Mouse (Mus musculus): ENCODE results near the gene Lmbr1. TPM values are rescaled to one million over a fixed set of nuclear protein-coding genes. Genes with fewer than 3 reads are reported as not detected.
"Not testable (repeated sequence)": the region's sequence is repeated elsewhere in the genome, so short reads cannot be mapped to it uniquely, and the experiment has no call there.

The Lmbr1 gene
- total RNA-seq (2021): 10 to 100 TPM; 14.3 to 15.2 TPM
- long read RNA-seq, experiment 1, full-length matches to known transcripts: 4 of 7 reads
- long read RNA-seq, experiment 1, partial matches to known transcripts: 0 of 7 reads
- long read RNA-seq, experiment 1, other reads (novel, unspliced or antisense): 3 of 7 reads
- long read RNA-seq, experiment 2, full-length matches to known transcripts: 3 of 5 reads
- long read RNA-seq, experiment 2, partial matches to known transcripts: 0 of 5 reads
- long read RNA-seq, experiment 2, other reads (novel, unspliced or antisense): 2 of 5 reads

DNA sequence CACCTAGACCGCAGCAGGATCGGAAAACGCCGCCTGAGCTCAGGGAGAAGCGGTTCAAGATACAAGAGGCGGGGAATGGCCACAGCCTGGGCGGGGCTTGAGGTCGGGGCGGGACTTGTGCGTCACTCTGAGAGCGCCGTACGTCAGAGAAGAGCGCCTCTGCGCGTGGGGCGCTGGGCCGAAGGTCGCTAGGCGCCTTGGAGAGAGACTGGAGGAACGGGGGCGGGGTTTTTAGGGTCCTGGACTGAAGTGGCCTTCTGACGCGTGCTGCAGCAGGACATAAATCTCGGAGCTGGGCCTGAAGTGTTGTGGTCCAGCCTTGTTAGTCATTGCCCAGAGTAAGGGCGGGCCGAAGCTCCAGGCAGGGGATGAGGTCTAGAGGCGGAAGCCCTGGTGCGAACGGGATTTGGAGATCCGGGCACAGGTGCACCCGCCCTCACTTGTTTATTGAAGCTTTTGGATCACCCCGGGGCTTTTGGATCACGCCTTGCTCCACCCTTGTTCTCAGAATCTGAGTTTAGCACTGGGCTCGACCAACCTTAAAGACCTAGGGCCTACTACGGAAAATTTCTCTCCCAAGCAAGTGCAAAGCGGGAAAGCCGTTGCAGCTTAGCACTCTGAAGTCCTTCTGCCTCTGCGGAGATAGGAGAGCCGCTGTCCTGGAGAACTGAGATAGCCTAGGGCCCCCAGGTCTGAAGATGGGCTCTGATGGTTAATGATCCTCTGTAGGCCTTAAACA, at the start of gene Lmbr1:
Gene Lmbr1 (minus strand): TSS at position 93 of the 739 bp plus-strand sequence.
- peak; percentile 94 to 99 for DNase-seq

DNA sequence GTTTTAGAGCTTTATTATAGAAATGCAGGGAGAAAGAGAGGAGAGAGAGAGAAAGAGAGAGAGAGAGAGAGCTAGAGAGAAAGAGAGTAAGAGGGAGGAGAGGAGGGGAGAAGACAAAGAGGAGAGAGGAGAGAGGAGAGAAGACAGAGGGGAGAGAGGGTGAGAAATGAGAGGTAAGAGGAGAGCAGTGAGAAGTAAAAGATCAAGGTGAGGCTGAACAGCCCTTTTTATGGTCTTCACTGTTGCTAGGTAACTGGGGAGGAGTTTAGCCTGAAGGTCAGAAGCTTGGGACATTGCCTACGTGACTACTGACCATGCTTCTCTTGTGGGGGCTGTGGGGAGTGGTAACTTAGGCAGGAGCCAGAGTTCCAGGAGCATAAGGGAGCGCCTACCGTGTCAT, 45.1 kb upstream of the Lmbr1 start:
- DNase-seq: not testable (repeated sequence)

DNA sequence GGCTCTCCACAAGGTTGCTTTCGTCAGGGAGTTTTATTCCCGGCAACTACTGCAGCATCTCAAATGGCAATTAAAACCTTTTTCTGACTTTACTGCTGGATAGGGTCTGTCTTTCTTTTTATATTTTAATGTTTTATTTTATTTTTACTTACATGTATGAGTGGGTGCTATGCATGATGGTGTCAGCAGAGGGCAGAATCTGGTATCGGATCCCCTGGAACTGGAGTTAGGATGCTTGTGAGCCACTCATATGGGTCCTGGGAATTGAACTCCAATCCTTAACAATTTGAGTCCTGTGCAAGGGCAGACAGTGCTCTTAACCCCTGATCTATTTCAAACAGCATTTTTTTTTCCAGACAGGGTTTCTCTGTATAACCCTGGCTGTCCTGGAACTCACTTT, 34.9 kb upstream of the Lmbr1 start:
- no peak for DNase-seq

DNA sequence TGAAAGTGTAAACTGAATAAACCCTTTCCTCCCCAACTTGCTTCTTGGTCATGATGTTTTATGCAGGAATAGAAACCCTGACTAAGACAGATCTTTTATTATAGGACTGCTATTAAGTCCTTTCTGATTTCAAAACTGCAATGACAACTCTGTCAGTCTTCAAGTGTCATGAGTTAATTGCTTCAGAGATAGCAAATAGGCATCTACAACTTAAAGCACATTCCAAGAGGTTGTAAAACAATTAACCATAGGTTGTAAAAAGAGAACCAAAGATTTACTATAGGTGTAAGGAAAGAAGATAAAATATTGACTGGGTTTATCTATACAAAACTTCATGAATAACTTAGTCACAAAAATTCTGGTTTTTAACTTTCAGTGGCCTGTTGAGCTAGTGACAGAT, 32.7 kb upstream of the Lmbr1 start:
- no peak for DNase-seq

DNA sequence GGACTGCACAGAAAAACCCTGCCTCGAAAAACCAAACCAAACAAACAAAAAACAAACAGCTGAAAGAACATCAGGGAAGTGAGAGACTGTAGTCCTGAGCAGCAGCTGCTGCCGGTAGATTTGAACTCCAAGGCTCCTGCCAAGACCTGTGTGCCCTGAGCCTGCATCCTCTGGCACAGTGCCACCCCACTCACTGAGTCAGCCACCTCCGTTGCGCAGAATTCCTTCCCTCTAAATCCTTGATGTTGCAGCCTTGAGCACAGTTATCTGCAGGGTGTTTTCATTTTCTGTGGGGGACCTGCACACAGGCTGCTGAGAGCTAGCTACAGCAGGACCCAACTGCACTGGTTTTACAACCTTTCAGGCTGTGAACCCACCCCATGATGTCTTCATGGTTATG, 20.2 kb upstream of the Lmbr1 start:
- DNase-seq: no peak

DNA sequence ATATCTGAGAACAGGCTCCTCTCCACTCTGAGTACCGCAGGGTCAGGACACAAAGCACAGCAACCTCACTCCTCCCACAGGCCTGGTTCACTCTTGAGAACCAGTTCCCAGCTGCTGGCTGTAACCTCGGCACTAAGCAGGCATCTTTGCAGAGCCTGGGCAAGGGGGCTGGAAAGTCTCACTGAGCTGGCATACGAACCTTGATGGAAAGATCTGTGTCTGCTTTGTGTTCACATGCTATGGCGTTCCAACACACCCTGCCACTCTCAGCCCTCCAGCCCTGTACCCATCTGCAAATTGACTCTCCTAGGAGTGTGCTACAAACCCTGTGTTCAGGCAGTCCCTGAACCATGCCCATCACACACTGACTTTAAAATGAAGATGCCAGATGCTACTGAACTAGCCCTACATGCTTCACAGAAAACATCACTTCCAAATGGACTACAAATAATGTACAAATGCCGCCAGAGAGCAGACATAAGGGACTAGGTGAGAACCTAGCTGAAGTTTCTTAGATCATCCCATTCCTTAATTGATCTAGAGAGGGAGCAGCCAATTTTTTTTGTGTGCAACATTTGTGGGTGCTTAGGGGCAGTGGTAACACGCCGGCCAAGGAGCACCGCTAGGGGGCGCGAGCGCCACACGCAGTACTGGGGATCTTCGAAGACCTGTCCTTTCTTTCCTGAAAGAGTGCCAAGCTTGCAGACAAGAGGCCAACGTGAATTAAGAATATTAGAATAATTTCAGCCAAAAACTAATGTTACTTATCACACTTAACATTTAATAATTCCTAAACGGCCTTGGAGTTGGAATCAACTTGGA, 11.0 kb upstream of the Lmbr1 start:
- peak; percentile 77 to 90 for DNase-seq

DNA sequence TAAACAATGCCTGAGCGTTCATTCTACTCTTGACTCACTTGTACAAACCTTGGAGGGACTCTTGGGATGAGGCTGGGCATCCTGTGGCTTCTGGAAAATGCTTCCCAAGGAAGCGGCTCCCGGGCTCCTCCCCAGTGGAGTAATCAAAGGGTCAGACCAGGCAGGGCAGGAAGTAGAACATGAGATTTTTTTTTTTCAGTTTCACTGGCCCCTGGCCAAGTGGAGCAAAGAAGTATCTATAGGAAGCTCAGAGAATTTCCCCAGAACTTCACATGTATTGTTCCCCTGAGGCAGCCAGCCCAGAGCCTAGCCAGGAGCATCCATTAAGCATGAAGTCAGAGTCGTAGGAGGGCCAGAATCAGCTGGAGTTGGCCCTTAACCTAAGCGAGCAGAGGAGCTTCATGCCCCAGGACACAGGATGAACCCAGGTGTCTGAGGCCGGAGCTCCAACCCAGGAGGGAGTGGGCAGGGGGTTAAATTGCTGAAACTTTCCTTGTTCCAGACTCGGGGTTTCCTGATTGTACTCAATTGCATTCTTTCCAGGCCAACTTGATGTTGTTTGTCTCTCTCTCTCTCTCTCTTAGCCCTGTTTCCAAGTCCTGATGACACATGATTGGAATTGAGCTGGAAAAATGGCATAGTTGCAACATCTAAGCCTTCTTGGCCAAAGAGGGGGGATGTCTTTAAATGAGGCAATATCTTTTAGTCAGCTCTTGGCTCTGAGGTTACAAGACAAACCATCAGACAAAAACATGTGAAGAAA, 10.2 kb upstream of the Lmbr1 start:
- peak; percentile 67 to 76 for DNase-seq

DNA sequence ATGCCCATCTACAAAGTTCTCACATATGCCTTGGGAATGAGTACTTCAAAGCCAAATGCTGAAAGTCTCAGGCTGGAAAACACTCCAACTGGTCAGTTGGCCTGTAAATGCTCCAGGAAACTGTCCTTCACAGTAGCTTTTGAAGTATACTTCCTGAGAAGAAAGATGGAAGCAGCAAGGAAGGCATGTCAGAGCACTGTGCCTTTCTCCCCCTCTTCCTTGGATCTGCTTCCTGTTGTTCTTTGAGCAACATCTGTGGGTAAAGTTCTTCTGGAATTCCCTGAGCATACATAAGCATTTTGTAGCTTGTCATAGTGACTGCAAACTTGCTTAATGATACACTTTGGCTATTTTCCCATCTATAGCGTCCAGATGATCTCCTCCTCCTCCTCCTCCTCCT, 9.4 kb upstream of the Lmbr1 start:
- peak in 1 of 2 experiments; percentile 14 for DNase-seq

DNA sequence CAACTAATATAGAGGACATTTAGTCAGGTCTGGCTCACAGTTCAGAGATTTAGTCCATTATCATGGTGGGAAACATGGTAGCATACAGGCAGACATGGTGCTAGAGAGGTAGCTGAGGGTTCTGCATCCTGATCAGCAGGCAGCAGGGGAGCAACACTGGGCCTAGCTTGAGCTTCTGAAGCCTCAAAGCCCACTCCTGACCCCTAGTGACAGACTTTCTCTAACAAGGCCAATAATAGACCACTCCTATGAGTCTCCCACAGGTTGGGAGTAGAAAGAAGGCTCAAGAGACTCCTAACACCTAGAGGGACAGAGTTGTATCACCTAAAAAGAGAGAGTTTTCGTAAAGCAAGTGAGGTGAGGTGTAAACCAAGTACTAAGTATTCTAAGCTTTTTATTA, 4.6 kb upstream of the Lmbr1 start:
- DNase-seq: no peak

DNA sequence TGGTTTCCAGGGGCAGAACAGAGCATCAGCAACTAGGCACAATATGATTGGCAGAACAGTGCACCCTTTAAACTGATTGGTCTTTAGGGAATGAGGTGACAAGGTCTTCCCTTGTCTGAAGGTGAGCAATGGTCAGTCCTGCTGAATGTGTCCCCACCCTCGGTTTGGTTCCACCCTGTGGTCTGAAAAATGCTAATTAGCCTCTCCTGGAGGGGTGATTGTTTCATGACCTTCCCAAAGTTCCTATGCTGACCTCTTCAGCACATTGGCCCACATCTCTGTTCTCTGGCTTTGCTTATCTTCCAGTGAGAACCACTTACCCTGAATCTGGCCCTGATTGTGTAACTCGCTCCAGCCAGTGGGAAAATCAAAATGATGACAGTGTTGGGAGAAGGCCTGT, 1.9 kb upstream of the Lmbr1 start:
- DNase-seq: no peak

DNA sequence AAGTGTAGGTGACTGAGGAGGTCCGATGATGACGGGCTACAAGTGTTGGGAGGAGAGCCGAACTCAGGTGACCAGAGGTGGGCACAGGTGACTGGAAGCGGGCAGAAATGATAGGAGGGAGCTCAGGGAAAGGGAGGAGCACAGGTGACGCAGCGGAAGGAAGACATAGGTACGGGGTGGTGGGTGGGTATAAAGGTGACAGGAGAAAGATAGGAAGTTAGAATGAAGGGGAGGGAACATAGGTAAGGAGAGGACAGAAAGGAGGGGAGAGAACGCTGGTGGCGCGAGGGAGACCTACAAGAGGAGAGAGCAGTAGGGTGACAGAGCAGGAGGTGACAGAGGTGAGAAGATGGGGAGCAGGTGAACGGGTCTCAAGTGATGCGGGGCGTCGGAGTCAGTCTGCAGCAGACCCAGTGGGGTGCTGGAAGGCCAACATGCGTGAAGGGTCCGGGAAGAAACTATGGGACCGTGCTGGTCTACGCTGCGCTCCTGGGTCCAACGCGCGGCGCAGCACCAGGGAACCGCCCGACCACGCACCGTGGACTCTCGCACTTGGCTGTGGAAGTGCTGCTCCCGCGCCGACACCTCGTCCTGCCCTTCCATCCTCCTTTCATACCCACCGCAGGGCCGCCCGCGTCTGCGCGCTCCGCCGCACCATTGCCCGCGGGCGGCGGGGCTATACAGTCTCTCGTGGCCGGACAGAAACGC, 446 bp downstream of the Lmbr1 start:
- peak; percentile 9 to 11 for DNase-seq

DNA sequence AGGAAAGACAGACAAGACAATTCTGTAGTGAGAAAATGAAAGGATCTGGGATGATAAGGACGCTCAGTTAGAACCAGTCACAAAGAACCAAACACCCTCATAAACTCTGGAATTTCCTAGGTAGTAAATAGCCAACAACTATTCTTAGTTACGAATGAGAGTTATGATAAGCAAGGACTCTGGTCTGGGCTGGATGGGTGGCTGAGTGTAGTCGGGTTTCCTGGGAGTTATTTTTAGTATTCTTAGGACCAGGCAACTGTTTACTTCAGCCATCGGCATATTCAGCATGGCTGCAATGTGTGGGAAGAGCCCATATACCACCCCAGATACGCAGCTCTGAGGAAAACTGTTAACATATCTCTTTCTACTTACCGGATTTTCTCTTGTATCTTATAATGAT, 14.7 kb downstream of the Lmbr1 start:
- peak; percentile 23 to 38 for DNase-seq

DNA sequence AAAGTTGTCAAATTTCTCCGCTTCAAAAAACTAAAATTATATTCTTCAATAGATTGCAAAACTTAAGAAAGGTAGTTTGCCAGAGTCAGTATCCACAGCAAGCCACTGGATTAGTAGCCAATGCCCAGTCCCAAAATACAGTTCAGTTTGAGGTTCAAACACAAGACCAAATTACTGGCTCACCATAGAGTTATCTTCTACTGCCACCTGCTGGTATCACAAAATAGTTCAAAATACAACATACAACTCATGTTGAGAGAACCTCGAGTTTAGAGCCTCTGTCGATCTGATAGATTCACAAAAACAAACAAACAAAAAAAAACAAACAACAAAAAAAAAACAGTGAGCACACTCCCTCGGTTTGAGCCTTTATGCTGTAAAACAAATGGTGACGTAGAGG, 42.4 kb downstream of the Lmbr1 start:
- peak; percentile 2 to 48 for DNase-seq

DNA sequence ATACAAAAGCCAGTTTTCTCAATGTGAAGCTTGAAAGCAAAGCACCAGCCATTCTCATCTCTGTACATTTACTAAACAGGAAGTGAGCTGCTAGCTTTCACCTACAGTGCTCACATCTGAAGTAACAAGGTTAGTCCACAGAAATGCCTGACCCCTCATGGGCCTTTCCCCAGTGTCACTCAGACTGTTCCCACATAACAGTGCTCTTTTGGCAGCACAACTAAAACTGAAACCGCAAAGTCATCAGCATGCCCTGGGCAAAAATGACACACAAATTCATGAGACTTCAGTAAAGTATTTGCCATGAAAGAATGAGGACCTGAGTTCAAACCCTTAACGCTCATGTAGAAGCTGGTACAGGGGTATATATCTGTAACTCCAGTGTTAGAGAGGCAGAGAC, 55.7 kb downstream of the Lmbr1 start:
- no peak for DNase-seq

DNA sequence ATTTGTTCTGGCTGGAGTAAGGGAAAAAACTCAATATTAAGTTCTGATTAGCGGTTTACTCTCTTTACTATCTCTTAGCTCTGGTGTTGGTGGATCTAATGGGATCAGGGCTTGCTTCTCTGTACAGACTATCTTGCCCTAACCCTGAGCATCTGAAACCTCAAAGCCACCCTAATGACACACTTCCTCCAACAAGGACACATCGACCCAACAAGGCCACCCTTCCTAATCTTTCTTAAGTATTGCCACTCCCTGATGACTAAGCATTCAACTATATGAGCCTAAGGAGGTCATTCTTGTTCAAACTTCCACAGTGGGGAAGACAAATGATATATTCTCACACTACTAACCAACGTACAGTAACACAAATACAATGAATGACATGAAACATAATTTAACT, 69.0 kb downstream of the Lmbr1 start:
- no peak for DNase-seq

DNA sequence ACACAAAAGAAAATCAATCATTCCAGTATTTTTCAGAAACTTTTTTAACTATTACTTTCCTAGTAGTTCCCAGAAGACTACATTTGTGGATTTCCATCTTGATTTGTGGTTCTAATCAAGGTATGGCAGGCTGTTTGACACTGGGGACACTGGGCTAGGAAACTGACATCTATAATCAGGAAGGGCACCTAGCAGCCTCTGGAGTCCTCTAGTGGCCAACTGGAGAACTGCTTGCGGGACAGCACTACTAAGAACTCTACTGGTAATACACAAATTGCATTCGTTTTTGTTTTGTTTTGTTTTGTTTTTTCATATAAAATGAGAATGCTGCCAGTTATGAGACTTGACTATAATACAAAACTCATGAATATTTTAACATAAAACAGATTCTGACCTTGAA, 85.0 kb downstream of the Lmbr1 start:
- peak; percentile 30 to 73 for DNase-seq

DNA sequence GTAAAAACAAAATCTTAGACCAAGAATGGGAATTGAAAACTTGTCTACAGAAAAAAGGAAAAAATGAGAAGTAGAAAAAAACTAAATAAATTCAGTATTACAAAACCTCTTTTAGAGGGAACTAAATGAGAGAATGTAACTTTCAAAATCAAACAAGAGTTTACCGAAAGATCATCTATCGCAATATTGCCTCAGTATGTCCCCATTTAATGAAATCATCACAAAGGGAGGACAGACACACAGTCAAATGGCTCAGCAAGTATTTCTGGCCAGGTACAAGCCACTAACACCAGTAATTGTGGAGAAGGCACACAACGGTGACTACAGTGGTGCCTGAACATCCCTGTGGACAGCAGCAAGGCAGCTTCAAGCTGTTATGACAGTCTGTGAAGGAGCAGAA, 88.1 kb downstream of the Lmbr1 start:
- no peak for DNase-seq

DNA sequence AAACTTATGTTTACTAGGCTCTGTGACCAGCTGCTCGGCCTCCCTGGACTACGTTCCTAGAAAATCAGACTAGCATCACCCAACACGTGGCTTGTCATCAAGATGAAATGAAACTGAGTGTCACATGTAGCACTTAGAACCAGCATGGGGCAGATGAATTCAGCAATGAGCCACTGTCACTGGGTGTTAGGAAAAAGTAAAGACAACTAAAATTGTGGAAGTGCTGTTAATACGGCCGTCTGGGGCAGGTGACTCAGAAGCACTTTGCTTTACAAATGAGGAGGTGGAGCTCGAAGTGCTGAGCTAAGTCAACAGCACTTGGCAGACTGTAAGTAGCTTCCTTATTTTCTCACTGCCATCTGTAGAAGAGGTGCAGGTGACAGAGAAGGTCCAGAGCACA, 88.5 kb downstream of the Lmbr1 start:
- no peak for DNase-seq

DNA sequence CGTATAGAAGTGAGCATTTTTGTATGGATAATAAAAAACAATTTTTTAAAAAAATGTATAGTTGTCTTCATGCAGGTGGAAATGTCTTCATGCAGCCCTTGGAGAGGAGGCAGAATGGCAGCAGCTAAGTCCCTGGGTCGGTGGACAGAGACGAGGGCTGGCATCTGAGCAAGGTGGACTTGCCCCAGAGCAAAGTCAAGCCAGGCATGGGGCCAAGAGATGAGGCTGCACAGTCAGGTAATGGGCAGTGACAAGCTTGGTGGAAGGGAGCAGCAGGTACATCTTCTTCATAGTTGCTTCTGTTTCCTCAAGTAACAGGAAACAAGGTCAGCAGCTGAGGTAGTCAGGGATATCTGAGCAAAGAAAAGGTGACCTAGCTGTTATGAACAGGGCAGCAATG, 97.1 kb downstream of the Lmbr1 start:
- no peak for DNase-seq

DNA sequence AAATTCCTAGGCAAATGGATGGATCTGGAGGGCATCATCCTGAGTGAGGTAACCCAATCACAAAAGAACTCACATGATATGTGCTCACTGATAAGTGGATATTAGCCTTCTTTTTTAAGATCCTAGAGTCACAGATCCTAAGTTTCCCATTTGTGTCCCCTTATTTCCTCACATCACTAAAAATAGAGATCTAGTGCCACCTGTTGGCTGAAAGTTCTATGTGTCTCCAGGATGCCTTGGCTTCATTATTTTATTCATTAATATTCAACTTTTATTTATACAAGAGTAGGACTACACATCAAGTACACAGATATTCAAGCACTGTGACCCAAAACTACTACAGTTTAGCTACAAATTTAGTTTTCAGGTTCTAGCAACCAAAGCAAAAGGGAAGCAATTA, 103.4 kb downstream of the Lmbr1 start:
- peak in 1 of 2 experiments; percentile 8 for DNase-seq

DNA sequence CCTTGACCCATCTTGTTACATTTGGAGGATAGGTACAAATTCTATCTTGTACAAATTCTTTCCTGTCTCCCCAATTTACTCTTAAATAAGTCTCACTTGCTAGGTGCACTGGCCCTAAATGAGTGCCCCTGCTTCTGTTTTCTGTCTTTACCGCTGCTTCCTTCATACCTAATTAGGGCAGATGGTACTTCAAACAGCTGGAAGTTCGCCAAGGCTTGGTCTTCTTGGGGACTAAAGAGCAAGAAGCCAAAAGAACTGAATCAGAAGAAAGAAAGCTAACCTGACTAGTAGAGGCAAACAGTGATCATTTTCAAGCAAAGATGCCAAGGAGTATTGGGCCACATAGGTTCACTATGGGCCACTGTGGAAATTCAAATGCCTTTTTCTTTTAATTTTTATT, 104.8 kb downstream of the Lmbr1 start:
- DNase-seq: no peak

DNA sequence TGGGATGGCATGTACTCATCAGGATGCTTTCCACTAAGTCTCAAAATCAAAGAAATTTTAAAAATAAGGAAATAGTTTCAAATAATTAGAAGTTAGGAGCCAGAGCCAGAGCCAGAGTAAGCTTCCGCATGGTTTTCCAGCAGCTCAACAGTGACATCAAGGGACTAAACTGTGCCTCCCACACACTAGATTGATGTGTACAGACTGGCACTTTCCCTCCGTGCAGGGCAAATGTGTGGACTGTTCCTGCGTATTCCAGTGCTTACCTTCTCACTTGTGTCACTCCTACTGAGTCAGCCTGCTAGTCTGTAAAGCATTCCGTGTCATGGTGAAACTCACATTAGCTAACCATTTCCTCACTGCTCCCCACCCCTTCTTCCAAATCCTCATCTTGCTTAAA, 107.3 kb downstream of the Lmbr1 start:
- DNase-seq: no peak
